In the genomic region with DNA sequence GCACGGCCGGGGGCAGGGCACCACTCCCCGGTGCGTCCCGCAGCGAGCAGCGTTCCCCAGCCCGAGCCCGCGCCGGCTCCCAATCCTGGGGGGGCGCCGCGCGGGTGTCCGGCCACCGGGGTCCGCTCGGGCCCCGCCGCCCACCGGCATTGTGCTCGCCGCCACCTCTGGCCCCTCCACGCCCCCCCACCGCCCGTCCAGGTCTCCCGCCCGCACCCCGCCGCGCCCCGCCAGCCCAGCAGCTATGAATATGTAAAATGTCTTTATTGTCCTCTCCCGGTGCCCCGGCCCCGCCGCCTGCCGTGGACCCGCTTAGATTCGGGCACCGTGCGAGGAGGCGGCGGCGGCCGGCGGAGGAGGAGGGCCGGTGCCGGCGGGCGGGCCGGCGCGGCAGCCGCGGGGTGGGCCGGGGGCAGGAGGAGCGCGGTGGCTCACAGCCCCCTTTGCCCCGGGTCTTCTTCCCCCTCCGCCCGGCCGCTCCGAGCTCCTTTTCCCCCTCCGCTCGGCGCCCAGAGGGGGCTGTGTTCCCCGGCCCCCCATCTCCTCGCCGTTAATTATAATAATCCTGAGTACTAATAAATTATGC, we compare ENCODE assay signal across 8 mouse cellular contexts. TPM values are rescaled to one million over a fixed set of nuclear protein-coding genes. Genes with fewer than 3 reads are reported as not detected.
DNase-seq lines count a peak whose midpoint lies in the region; ATAC-seq lines count a peak whose summit lies in the region.

No protein-coding gene starts in this region.

- H3K4me3 ChIP-seq in neural tube, embryonic 11.5 days (ENCODE audit: low read depth, low read length): peak overlapping the region; percentile 97
- H3K4me3 ChIP-seq in forebrain, embryonic 16.5 days (replicated peaks; ENCODE audit: low read length): peak overlapping the region; percentile 97
- peak overlapping the region; percentile 58 for H3K4me3 ChIP-seq in limb, embryonic 11.5 days (ENCODE audit: low read depth, low read length)
- peak overlapping the region; percentile 97 for H3K4me3 ChIP-seq in midbrain, embryonic 11.5 days (ENCODE audit: low read depth, low read length)

- peaks cover 19% of the 10 kb centered on the region for H3K4me1 ChIP-seq in neural tube, embryonic 11.5 days (ENCODE audit: control insufficient read depth, insufficient read depth, low read length)
- H3K4me1 ChIP-seq in forebrain, embryonic 16.5 days (replicated peaks; ENCODE audit: control insufficient read depth, insufficient read depth, low read length): peaks cover 19% of the 10 kb centered on the region
- peaks cover 14% of the 10 kb centered on the region for H3K4me1 ChIP-seq in limb, embryonic 11.5 days (ENCODE audit: control insufficient read depth, insufficient read depth, low read length)
- H3K4me1 ChIP-seq in midbrain, embryonic 11.5 days (ENCODE audit: control insufficient read depth, insufficient read depth, low read length): peaks cover 19% of the 10 kb centered on the region

- peak; percentile 59 for ATAC-seq in neural tube, embryonic 11.5 days (ENCODE audit: insufficient read depth, low FRiP score, low TSS enrichment)
- ATAC-seq in forebrain, embryonic 16.5 days: peak; percentile 29
- peak; percentile 54 for ATAC-seq in limb, embryonic 11.5 days (ENCODE audit: insufficient number of reproducible peaks, low FRiP score, low TSS enrichment, low read depth)
- ATAC-seq in midbrain, embryonic 11.5 days (ENCODE audit: low FRiP score): peak; percentile 65

- H3K27ac ChIP-seq in neural tube, embryonic 11.5 days (ENCODE audit: low read depth, low read length): peak overlapping the region; percentile 94
- peak overlapping the region; percentile 95 for H3K27ac ChIP-seq in forebrain, embryonic 16.5 days (ENCODE audit: low read length)
- H3K27ac ChIP-seq in limb, embryonic 11.5 days (replicated peaks; ENCODE audit: low read depth, low read length): peak overlapping the region; percentile 85
- H3K27ac ChIP-seq in midbrain, embryonic 11.5 days (ENCODE audit: low read depth, low read length): peak overlapping the region; percentile 90

- H3K27me3 ChIP-seq in neural tube, embryonic 11.5 days (ENCODE audit: control insufficient read depth, insufficient read depth, low read length): no peaks in the 10 kb centered on the region
- no peaks in the 10 kb centered on the region for H3K27me3 ChIP-seq in forebrain, embryonic 16.5 days (replicated peaks; ENCODE audit: control insufficient read depth, insufficient read depth, low read length)
- no peaks in the 10 kb centered on the region for H3K27me3 ChIP-seq in limb, embryonic 11.5 days (ENCODE audit: control insufficient read depth, insufficient read depth, low read length)
- no peaks in the 10 kb centered on the region for H3K27me3 ChIP-seq in midbrain, embryonic 11.5 days (ENCODE audit: control insufficient read depth, insufficient read depth, low read length)

- no peaks in the 10 kb centered on the region for H3K9me3 ChIP-seq in neural tube, embryonic 11.5 days (ENCODE audit: control insufficient read depth, low read length)
- H3K9me3 ChIP-seq in forebrain, embryonic 16.5 days (ENCODE audit: control insufficient read depth, low read length): no peaks in the 10 kb centered on the region
- no peaks in the 10 kb centered on the region for H3K9me3 ChIP-seq in limb, embryonic 11.5 days (ENCODE audit: control insufficient read depth, low read length)
- H3K9me3 ChIP-seq in midbrain, embryonic 11.5 days (ENCODE audit: control insufficient read depth, low read length): no peaks in the 10 kb centered on the region

- WGBS in neural tube, embryonic 11.5 days: 0% methylated on average over 17 of the region's 70 CpGs
- under 1% methylated on average over 50 of the region's 70 CpGs for WGBS in forebrain, embryonic 16.5 days
- WGBS in limb, embryonic 11.5 days: under 1% methylated on average over 52 of the region's 70 CpGs
- WGBS in midbrain, embryonic 11.5 days: under 1% methylated on average over 29 of the region's 70 CpGs

- no peaks in the 10 kb centered on the region for H3K36me3 ChIP-seq in neural tube, embryonic 11.5 days (ENCODE audit: control insufficient read depth, insufficient read depth, low read length)
- H3K36me3 ChIP-seq in forebrain, embryonic 16.5 days (ENCODE audit: control insufficient read depth, insufficient read depth): no peaks in the 10 kb centered on the region
- H3K36me3 ChIP-seq in limb, embryonic 11.5 days (ENCODE audit: control insufficient read depth, insufficient read depth, low read length): no peaks in the 10 kb centered on the region
- H3K36me3 ChIP-seq in midbrain, embryonic 11.5 days (ENCODE audit: control insufficient read depth, insufficient read depth, low read length): no peaks in the 10 kb centered on the region

- H3K4me2 ChIP-seq in neural tube, embryonic 11.5 days (ENCODE audit: low read depth): peak overlapping the region; percentile 94
- peak overlapping the region; percentile 82 for H3K4me2 ChIP-seq in forebrain, embryonic 16.5 days (ENCODE audit: low read length)
- H3K4me2 ChIP-seq in limb, embryonic 11.5 days (ENCODE audit: low read depth, severe bottlenecking): peak overlapping the region; percentile 90
- peak overlapping the region; percentile 85 for H3K4me2 ChIP-seq in midbrain, embryonic 11.5 days

- peak; percentile 59 for DNase-seq in adrenal gland, postnatal 25 days
- DNase-seq in adrenal gland, adult (ENCODE audit: inconsistent age in 2 of 2, low spot score in 1 of 2): no peak
- no peak for DNase-seq in neural tube, embryonic 11.5 days (ENCODE audit: low spot score)
- no peak for DNase-seq in neural tube, embryonic 10.5 days (ENCODE audit: extremely low spot score, low spot score)
- DNase-seq in limb, embryonic 11.5 days (ENCODE audit: low spot score): no peak
- DNase-seq in midbrain, embryonic 11.5 days (ENCODE audit: low spot score, missing footprints): no peak
- DNase-seq in ovary, postnatal 14 days (ENCODE audit: low spot score): no peak

- peak overlapping the region; percentile 98 for H3K9ac ChIP-seq in neural tube, embryonic 11.5 days (ENCODE audit: low read length)
- H3K9ac ChIP-seq in forebrain, embryonic 16.5 days (replicated peaks; ENCODE audit: low read depth, low read length): peak overlapping the region; percentile 99
- H3K9ac ChIP-seq in limb, embryonic 11.5 days (ENCODE audit: low read length): peak overlapping the region; percentile 97
- peak overlapping the region; percentile 98 for H3K9ac ChIP-seq in midbrain, embryonic 11.5 days (ENCODE audit: low read length)

RNA-seq across cellular contexts. Expression of a gene that starts 0.5 kb away (rescaled TPM):
- total RNA-seq in adrenal gland, postnatal 25 days (2021): 17.3 and 19.2 TPM in 2 replicates
- 27.0 and 27.5 TPM in 2 replicates for polyA plus RNA-seq in neural tube, embryonic 11.5 days (2014; fragmentation: Nextera tagmentation; extraction: Ambion mirVana)
- polyA plus RNA-seq in forebrain, embryonic 16.5 days (2015; fragmentation: Nextera tagmentation; extraction: Ambion mirVana): 22.7 and 22.9 TPM in 2 replicates
- 33.7 and 34.2 TPM in 2 replicates for polyA plus RNA-seq in limb, embryonic 11.5 days (2014; fragmentation: Nextera tagmentation; extraction: Ambion mirVana)
- polyA plus RNA-seq in midbrain, embryonic 11.5 days (2014; fragmentation: Nextera tagmentation; extraction: Ambion mirVana): 31.3 and 32.1 TPM in 2 replicates
